Mouse (Mus musculus): ENCODE measurements around the gene Nfat5.

DNA sequence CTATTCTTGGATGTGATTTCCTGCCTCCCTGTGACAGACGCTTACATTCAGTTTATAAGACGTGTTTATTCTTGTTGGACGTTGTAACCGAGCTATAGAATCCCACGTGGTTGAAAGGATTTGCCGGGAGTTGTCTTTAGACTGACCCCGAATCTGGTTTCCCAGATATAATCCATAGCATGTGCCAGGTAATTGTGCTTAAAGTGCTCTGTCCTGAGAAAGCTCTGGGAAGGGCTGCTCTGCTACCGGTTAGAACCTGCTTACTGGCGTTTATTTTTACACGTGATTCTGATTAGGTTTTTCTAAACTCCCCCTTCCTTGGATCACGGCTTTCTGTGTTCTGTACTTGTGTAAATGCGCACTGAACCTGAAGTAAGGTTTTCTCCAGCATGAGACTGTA lies 104.4 kb downstream of the Nfat5 start:
- TF ChIP-seq CTCF (IDR thresholded peaks at IDR 0.05; ENCODE audit: borderline replicate concordance, insufficient read depth, low read length) (no peak), POLR2A (IDR thresholded peaks at IDR 0.05; ENCODE audit: low read depth, low read length) (no peak)

All from embryonic fibroblast, embryonic 13.5 days (primary cell).